Mouse (Mus musculus) lung, postnatal 0 days (tissue): Measurements from ENCODE around the gene Zbtb8b. TPM values are rescaled to one million over a fixed set of nuclear protein-coding genes. Genes with fewer than 3 reads are reported as not detected.
"Not testable (repeated sequence)": the region's sequence is repeated elsewhere in the genome, so short reads cannot be mapped to it uniquely, and the experiment has no call there.

Experiments used
- ATAC-seq: fragments of 200-750 bp; cut with Nextera tagmentation; 2 replicates; pipeline ENCODE4 v1.8.0; 2017; ENCODE audit warnings: moderate library complexity
- DNase-seq: peaks from one replicate; pipeline ENCODE4 v3.0.0-alpha.2; 2016; ENCODE audit warnings: low spot score
- H3K27ac ChIP-seq: fragments of 300-500 bp; sonication (generic); 2 replicates; pipeline ENCODE4 v1.5.1; 2014; ENCODE audit warnings: antibody characterized with exemption, mild to moderate bottlenecking, low read length, mixed read lengths
- H3K27me3 ChIP-seq: fragments of 300-500 bp; sonication (generic); replicated peaks from 2 replicates; pipeline ENCODE4 v1.6.1; 2014; ENCODE audit warnings: low read length, mixed read lengths; ENCODE audit not compliant: insufficient read depth
- H3K36me3 ChIP-seq: fragments of 300-500 bp; sonication (generic); 2 replicates; pipeline ENCODE4 v1.6.1; 2014; ENCODE audit warnings: low read length, mixed read lengths; ENCODE audit not compliant: insufficient read depth
- H3K4me1 ChIP-seq: fragments of 300-500 bp; sonication (generic); 2 replicates; pipeline ENCODE4 v1.6.1; 2014; ENCODE audit warnings: antibody characterized with exemption, low read depth, low read length, mixed read lengths; ENCODE audit not compliant: insufficient read depth
- H3K4me2 ChIP-seq: fragments of 300-500 bp; sonication (generic); replicated peaks from 2 replicates; pipeline ENCODE4 v1.6.1; 2014; ENCODE audit warnings: low read depth, mild to moderate bottlenecking, low read length, moderate library complexity, mixed read lengths
- H3K4me3 ChIP-seq: fragments of 300-500 bp; sonication (generic); 2 replicates; pipeline ENCODE4 v1.5.1; 2014; ENCODE audit warnings: low read depth, low read length
- H3K9ac ChIP-seq: fragments of 300-500 bp; sonication (generic); replicated peaks from 2 replicates; pipeline ENCODE4 v1.6.1; 2014; ENCODE audit warnings: low read depth, mild to moderate bottlenecking
- H3K9me3 ChIP-seq: fragments of 300-500 bp; sonication (generic); 2 replicates; pipeline ENCODE4 v1.6.1; 2016; ENCODE audit warnings: low read length, mixed read lengths
- CTCF ChIP-seq: IDR thresholded peaks from 2 replicates; pipeline ENCODE4 v1.5.1; 2016; ENCODE audit warnings: antibody characterized with exemption, mild to moderate bottlenecking
- EP300 ChIP-seq: IDR thresholded peaks from 2 replicates; pipeline ENCODE4 v1.6.1; 2016; ENCODE audit warnings: antibody characterized with exemption, mild to moderate bottlenecking, control low read depth
- WGBS: fragments of 180-500 bp; shearing (Covaris S2); extraction: QIAGEN DNeasy Blood & Tissue Kit; methylation state at CpG from one replicate; pipeline ENCODE4 v1.1.7; 2014; 5-methylcytosine and 5-hydroxymethylcytosine counted together
- polyA plus RNA-seq: library from polyadenylated mRNA; unstranded; fragments of >200 nt; fragmentation: Nextera tagmentation; extraction: Ambion mirVana; gene quantifications from 2 replicates; pipeline ENCODE4 v1.2.1, GENCODE M21; 2015

Gene Zbtb8b
- polyA plus RNA-seq, 1 experiment from 2014 or later: 2.8 TPM

DNA sequence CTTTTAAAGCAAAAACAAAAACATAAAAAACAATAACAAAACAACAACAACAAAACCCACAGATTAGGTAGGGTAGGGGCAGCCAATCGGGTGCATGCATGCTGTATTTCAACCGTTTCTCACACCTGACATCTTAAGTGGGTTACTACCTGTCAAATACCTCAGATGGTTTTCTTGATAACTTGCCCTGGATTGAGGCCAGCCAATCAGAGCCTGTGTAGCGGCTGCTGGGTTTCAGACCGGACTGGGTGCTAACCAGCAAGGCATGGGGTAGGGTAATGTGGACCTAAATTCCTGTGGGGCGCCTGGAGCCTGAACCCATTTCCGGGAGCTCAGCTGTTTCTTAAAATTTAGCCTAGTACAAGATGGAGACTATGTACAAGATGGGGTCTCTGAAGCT, 492 bp upstream of the Zbtb8b start:
- WGBS: 28% methylated on average over 6 of the region's 6 CpGs
- Histone ChIP-seq H3K9me3 (no peaks in the 10 kb centered on the region), H3K4me1 (no peaks in the 10 kb centered on the region; the same call in 1 of the 2 replicates), H3K27me3 (peaks cover 3% of the 10 kb centered on the region; the same call in 1 of the 2 replicates), H3K27ac (no peak overlapping the region), H3K4me3 (no peak overlapping the region), H3K9ac (no peak overlapping the region), H3K36me3 (no peaks in the 10 kb centered on the region), H3K4me2 (no peak overlapping the region; the same call in 1 of the 2 replicates)
- DNase-seq (no peak), ATAC-seq (peak; percentile 19; the same call in 1 of the 2 replicates)
- TF ChIP-seq EP300 (no peak), CTCF (no peak)

DNA sequence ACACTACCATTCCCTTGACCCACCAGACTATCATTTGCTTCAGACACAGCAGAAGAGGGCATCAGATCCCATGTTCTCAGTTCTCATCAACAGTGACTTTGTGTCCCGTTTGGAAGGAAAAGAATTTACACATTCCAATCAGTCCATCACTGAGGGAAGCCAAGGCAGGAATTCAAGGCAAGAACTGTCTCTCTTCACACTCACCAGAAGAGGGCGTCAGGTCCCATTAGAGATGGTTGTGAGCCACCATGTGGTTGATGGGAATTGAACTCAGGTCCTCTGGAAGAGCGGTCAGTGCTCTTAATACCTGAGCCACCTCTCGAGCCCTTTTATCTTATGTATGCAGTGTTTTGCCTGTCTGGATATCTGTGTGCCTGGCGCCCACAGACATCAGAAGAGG, 22.3 kb downstream of the Zbtb8b start:
- Histone ChIP-seq H3K27me3 (no peaks in the 10 kb centered on the region), H3K4me3 (no peak overlapping the region), H3K9ac (no peak overlapping the region), H3K36me3 (no peaks in the 10 kb centered on the region), H3K27ac (no peak overlapping the region), H3K4me2 (no peak overlapping the region), H3K9me3 (no peaks in the 10 kb centered on the region), H3K4me1 (no peaks in the 10 kb centered on the region)
- TF ChIP-seq EP300: no peak
- TF ChIP-seq CTCF: 0 out of 2 replicates have a peak, but pooled peaks have one; percentile 15
- no peak for ATAC-seq
- DNase-seq: no peak
- 68% methylated on average over 5 of the region's 5 CpGs for WGBS

DNA sequence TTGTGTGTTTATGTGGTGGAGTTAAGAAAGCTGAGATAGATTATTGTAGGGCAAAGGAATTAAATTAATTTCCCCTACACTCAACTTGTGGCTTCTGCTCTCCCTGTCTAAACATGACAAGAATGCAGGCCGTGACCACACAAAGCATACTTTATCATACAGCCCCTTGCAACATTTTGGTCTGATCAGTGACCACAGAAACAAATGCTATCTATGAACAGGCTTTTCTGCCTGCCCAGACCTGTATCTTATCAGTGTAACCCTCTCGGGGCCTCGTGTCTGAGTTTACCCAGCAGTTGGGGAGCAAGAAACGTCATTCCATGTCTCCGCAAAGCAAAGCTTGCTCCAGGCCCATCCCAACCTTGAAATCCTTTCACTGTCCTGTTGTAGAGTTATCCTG, 24.2 kb downstream of the Zbtb8b start:
- H3K4me1 ChIP-seq: no peaks in the 10 kb centered on the region
- H3K36me3 ChIP-seq: no peaks in the 10 kb centered on the region
- no peak for DNase-seq
- H3K9me3 ChIP-seq: no peaks in the 10 kb centered on the region
- TF ChIP-seq EP300: no peak
- TF ChIP-seq CTCF: no peak
- no peak overlapping the region for H3K4me2 ChIP-seq
- no peak overlapping the region for H3K4me3 ChIP-seq
- no peak for ATAC-seq
- whole genome bisulfite sequencing: 26% methylated on average over 5 of the region's 5 CpGs
- H3K27ac ChIP-seq: no peak overlapping the region
- no peak overlapping the region for H3K9ac ChIP-seq
- no peaks in the 10 kb centered on the region for H3K27me3 ChIP-seq

DNA sequence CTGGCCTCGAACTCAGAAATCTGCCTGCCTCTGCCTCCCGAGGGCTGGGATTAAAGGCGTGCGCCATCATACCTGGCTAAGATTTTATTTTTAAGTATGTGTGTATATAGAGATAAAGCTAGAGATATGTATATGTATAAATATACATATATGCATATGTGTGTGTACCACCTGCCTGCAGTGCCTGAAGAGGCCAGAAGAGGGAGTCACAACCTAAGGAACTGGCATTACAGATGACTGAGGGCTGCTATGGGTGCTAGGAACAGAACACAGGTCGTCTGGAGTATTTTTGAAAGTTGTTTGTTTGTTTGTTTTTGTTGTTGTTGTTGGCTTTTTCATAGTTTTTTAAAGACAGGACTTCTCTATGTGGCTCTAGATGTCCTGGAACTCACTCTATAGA, 24.8 kb downstream of the Zbtb8b start:
- DNase-seq (no peak), ATAC-seq (no peak)
- Histone ChIP-seq H3K9me3 (no peaks in the 10 kb centered on the region), H3K27me3 (no peaks in the 10 kb centered on the region), H3K4me2 (no peak overlapping the region), H3K4me1 (no peaks in the 10 kb centered on the region), H3K36me3 (no peaks in the 10 kb centered on the region), H3K27ac (no peak overlapping the region), H3K9ac (no peak overlapping the region), H3K4me3 (no peak overlapping the region)
- TF ChIP-seq EP300: no peak
- TF ChIP-seq CTCF: peak; percentile 39
- WGBS: 92% methylated on average over 5 of the region's 5 CpGs

DNA sequence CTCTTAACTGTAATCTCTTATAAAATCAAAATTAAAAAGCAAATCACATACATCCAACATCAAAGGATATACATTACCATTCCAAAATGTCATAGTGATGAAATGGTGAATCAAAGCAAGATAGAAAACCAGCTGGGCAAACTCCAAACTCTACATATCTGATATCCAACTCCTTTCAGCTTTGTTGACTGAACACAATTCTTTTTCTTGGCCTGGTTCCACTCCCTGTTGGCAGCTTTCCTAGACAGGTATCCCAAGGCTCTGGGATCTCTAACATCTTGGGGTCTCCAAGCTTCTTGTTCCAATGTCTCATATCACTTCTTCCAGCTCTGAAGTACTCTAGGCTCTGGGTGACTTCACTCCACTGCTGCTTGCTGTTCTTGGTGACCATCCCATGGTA, 29.7 kb downstream of the Zbtb8b start:
- H3K4me2 ChIP-seq: no peak overlapping the region
- H3K27me3 ChIP-seq: no peaks in the 10 kb centered on the region
- DNase-seq (no peak), ATAC-seq (no peak)
- H3K9me3 ChIP-seq: no peaks in the 10 kb centered on the region
- TF ChIP-seq CTCF (no peak), EP300 (no peak)
- no peak overlapping the region for H3K9ac ChIP-seq
- no peaks in the 10 kb centered on the region for H3K4me1 ChIP-seq
- H3K36me3 ChIP-seq: no peaks in the 10 kb centered on the region
- no peak overlapping the region for H3K27ac ChIP-seq
- H3K4me3 ChIP-seq: no peak overlapping the region

DNA sequence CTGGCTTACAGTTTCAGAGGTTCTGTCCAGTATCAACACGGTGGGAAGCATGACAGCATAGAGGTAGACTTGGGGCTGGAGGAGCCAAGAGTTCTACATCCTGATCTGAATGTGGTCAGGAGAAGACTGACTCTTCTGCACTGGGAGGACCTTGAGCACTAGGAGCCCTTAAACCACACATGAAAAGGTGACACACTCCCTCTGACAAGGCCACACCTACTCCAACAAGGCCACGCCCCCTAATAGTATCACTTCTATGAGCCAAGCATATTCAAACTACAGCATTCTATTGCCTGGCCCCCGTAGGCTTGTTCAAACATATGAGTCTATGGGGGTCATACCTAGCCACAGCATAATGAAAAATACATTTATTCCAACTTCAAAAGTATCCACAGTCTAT, 30.1 kb downstream of the Zbtb8b start:
- WGBS: 86% methylated on average over 3 of the region's 3 CpGs
- H3K4me2 ChIP-seq, H3K9me3 ChIP-seq, DNase-seq, H3K27me3 ChIP-seq, H3K4me3 ChIP-seq, ATAC-seq, H3K36me3 ChIP-seq, H3K9ac ChIP-seq, H3K4me1 ChIP-seq, H3K27ac ChIP-seq: not testable (repeated sequence)

DNA sequence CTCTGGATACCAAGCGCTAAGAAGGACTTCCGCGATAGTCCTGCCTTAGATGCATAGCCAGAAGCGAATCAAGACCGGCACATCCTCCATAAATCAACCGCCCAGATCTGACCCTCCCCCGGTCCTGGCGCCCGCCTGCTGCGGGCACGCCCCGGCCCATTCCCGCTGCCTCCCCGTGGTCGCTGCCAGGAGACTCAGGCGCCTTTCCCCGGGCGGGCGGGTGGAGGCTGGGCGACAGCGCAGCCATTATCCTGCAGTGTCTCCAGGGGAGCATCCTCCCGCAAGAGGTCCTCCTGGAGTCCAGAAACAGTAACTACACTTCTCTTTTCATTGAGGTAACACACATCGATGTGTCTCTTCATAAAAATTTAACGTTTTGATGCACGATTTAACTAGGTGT, 34.2 kb downstream of the Zbtb8b start:
- Histone ChIP-seq H3K4me2 (peak overlapping the region; percentile 55), H3K36me3 (no peaks in the 10 kb centered on the region), H3K4me1 (no peaks in the 10 kb centered on the region), H3K4me3 (peak overlapping the region; percentile 28), H3K9me3 (no peaks in the 10 kb centered on the region), H3K27me3 (no peaks in the 10 kb centered on the region), H3K9ac (no peak overlapping the region), H3K27ac (no peak overlapping the region)
- ATAC-seq: peak; percentile 98
- 3% methylated on average over 25 of the region's 25 CpGs for WGBS
- peak; percentile 86 for DNase-seq
- TF ChIP-seq CTCF: peak; percentile 69
- no peak for TF ChIP-seq EP300
